Mouse (Mus musculus) E14TG2a.4 (cell line): ENCODE data around the gene Elobl.

Experiments used
- H3K27me3 ChIP-seq: 2 replicates; pipeline ENCODE4 v1.6.1; 2014; ENCODE audit warnings: low read length, control low read depth; ENCODE audit not compliant: insufficient read depth
- H3K36me3 ChIP-seq: 2 replicates; pipeline ENCODE4 v1.6.1; 2014; ENCODE audit warnings: low read length, control low read depth; ENCODE audit not compliant: insufficient read depth
- H3K4me1 ChIP-seq: replicated peaks from 2 replicates; pipeline ENCODE4 v1.6.1; 2014; ENCODE audit warnings: low read depth, low read length, control low read depth
- H3K4me3 ChIP-seq: replicated peaks from 2 replicates; pipeline ENCODE4 v1.5.1; 2014; ENCODE audit warnings: mild to moderate bottlenecking, low read length
- H3K9me3 ChIP-seq: 2 replicates; pipeline ENCODE4 v1.6.1; 2014; ENCODE audit warnings: low read length, control low read depth
- CTCF ChIP-seq: conservative IDR thresholded peaks from 2 replicates; pipeline ENCODE4 v1.5.1; 2014; ENCODE audit warnings: low read length
- NANOG ChIP-seq: IDR thresholded peaks from 2 replicates; pipeline ENCODE4 v1.6.1; 2014; ENCODE audit warnings: borderline replicate concordance, low read length, mixed read lengths
- POU5F1 ChIP-seq: IDR thresholded peaks from 2 replicates; pipeline ENCODE4 v1.6.1; 2014; ENCODE audit warnings: low read length, borderline replicate concordance

The Elobl gene

GRCm38 (mm10) chr11:88973776-88974701 is 7.3 kb upstream of the Elobl start:
- peaks cover 16% of the 10 kb centered on the region for H3K36me3 ChIP-seq
- peaks cover 51% of the 10 kb centered on the region for H3K4me1 ChIP-seq
- no peaks in the 10 kb centered on the region for H3K9me3 ChIP-seq
- peak overlapping the region; percentile 86 for H3K4me3 ChIP-seq
- H3K27me3 ChIP-seq, result no peaks in the 10 kb centered on the region
- TF ChIP-seq NANOG, result no peak
- TF ChIP-seq CTCF, result no peak
- TF ChIP-seq POU5F1, result no peak

GRCm38 (mm10) chr11:88970202-88970732 is 3.5 kb upstream of the Elobl start, which contains the start of gene Coil:
Coil (plus strand) TSS chr11:88970252.
- no peak for TF ChIP-seq NANOG
- no peak for TF ChIP-seq POU5F1
- TF ChIP-seq CTCF, result no peak
- no peaks in the 10 kb centered on the region for H3K36me3 ChIP-seq
- H3K27me3 ChIP-seq, result no peaks in the 10 kb centered on the region
- H3K9me3 ChIP-seq, result no peaks in the 10 kb centered on the region
- peaks cover 30% of the 10 kb centered on the region for H3K4me1 ChIP-seq
- no peak within 1 kb of the TSS for H3K4me3 ChIP-seq

GRCm38 (mm10) chr11:88958851-88959250 is 7.9 kb downstream of the Elobl start:
- TF ChIP-seq NANOG (no peak), POU5F1 (no peak), CTCF (no peak)
- peaks cover 12% of the 10 kb centered on the region for H3K4me1 ChIP-seq
- no peak overlapping the region for H3K4me3 ChIP-seq

GRCm38 (mm10) chr11:88955217-88955969 is 11.3 kb downstream of the Elobl start, which contains the start of gene Scpep1:
Scpep1 (minus strand) TSS chr11:88955465.
- Histone ChIP-seq H3K9me3 (no peaks in the 10 kb centered on the region), H3K4me1 (peaks cover 32% of the 10 kb centered on the region), H3K4me3 (peak within 1 kb of the TSS; percentile 84), H3K27me3 (no peaks in the 10 kb centered on the region), H3K36me3 (peaks cover 22% of the 10 kb centered on the region)
- TF ChIP-seq POU5F1 (no peak), CTCF (peak; percentile 17; the same call in 1 of the 2 replicates), NANOG (no peak)

More at GRCm38 (mm10) chr11:88958851-88959250, 7.9 kb downstream of the Elobl start:
- Histone ChIP-seq H3K27me3 (no peaks in the 10 kb centered on the region), H3K36me3 (no peaks in the 10 kb centered on the region), H3K9me3 (no peaks in the 10 kb centered on the region)

- peaks cover 38% of the 10 kb centered on the region for H3K4me1 ChIP-seq
- H3K27me3 ChIP-seq, result no peaks in the 10 kb centered on the region
- H3K36me3 ChIP-seq, result peaks cover 22% of the 10 kb centered on the region
- H3K9me3 ChIP-seq, result no peaks in the 10 kb centered on the region
- H3K4me3 ChIP-seq, result peak overlapping the region; percentile 84
- TF ChIP-seq CTCF (no peak), POU5F1 (no peak)
Observed at GRCm38 (mm10) chr11:88954803-88955202, 11.9 kb downstream of the Elobl start.

GRCm38 (mm10) chr11:88953582-88953981 is 13.1 kb downstream of the Elobl start:
- no peaks in the 10 kb centered on the region for H3K27me3 ChIP-seq
- peaks cover 31% of the 10 kb centered on the region for H3K36me3 ChIP-seq
- TF ChIP-seq NANOG, result no peak
- TF ChIP-seq CTCF, result no peak
- TF ChIP-seq POU5F1, result no peak
- H3K4me3 ChIP-seq, result peak overlapping the region; percentile 26
- H3K9me3 ChIP-seq, result no peaks in the 10 kb centered on the region
- H3K4me1 ChIP-seq, result peaks cover 50% of the 10 kb centered on the region

- TF ChIP-seq CTCF, result no peak
- TF ChIP-seq NANOG, result no peak
- no peak for TF ChIP-seq POU5F1
- Histone ChIP-seq H3K27me3 (no peaks in the 10 kb centered on the region), H3K4me1 (peaks cover 59% of the 10 kb centered on the region), H3K4me3 (peak overlapping the region; percentile 51), H3K9me3 (no peaks in the 10 kb centered on the region), H3K36me3 (peaks cover 37% of the 10 kb centered on the region)
Observed at GRCm38 (mm10) chr11:88952117-88952516, 14.6 kb downstream of the Elobl start.

GRCm38 (mm10) chr11:88951576-88951975 is 15.2 kb downstream of the Elobl start:
- H3K9me3 ChIP-seq, result no peaks in the 10 kb centered on the region
- no peaks in the 10 kb centered on the region for H3K27me3 ChIP-seq
- no peak for TF ChIP-seq POU5F1
- no peak for TF ChIP-seq NANOG
- no peak for TF ChIP-seq CTCF
- H3K4me1 ChIP-seq, result peaks cover 64% of the 10 kb centered on the region
- H3K36me3 ChIP-seq, result peaks cover 42% of the 10 kb centered on the region
- no peak overlapping the region for H3K4me3 ChIP-seq
